Mouse (Mus musculus) lung, embryonic 14.5 days (tissue): ENCODE measurements around the gene Dgkh. TPM values are rescaled to one million over a fixed set of nuclear protein-coding genes. Genes with fewer than 3 reads are reported as not detected.

Experiments
- ATAC-seq: fragments of 200-750 bp; cut with Nextera tagmentation; 2 replicates; pipeline ENCODE4 v1.8.0; 2017; ENCODE audit warnings: mild to moderate bottlenecking, moderate TSS enrichment, moderate library complexity; ENCODE audit not compliant: insufficient read depth
- DNase-seq: peaks from one replicate; pipeline ENCODE4 v3.0.0-alpha.2; 2015
- H3K27ac ChIP-seq: fragments of 300-500 bp; sonication (generic); 2 replicates; pipeline ENCODE4 v1.5.1; 2014; ENCODE audit warnings: low read depth, mild to moderate bottlenecking, moderate library complexity
- H3K27me3 ChIP-seq: fragments of 300-500 bp; sonication (generic); 2 replicates; pipeline ENCODE4 v1.6.1; 2014; ENCODE audit warnings: low read length, control low read depth; ENCODE audit not compliant: insufficient read depth
- H3K36me3 ChIP-seq: fragments of 300-500 bp; sonication (generic); 2 replicates; pipeline ENCODE4 v1.6.1; 2014; ENCODE audit warnings: control low read depth; ENCODE audit not compliant: insufficient read depth
- H3K4me1 ChIP-seq: fragments of 300-500 bp; sonication (generic); 2 replicates; pipeline ENCODE4 v1.6.1; 2014; ENCODE audit warnings: antibody characterized with exemption, control low read depth; ENCODE audit not compliant: insufficient read depth
- H3K4me2 ChIP-seq: fragments of 300-500 bp; sonication (generic); 2 replicates; pipeline ENCODE4 v1.6.1; 2014; ENCODE audit warnings: mild to moderate bottlenecking
- H3K4me3 ChIP-seq: fragments of 300-500 bp; sonication (generic); 2 replicates; pipeline ENCODE4 v1.5.1; 2014; ENCODE audit warnings: low read depth, low read length
- H3K9ac ChIP-seq: fragments of 300-500 bp; sonication (generic); 2 replicates; pipeline ENCODE4 v1.6.1; 2014
- H3K9me3 ChIP-seq: fragments of 300-500 bp; sonication (generic); 2 replicates; pipeline ENCODE4 v1.6.1; 2016; ENCODE audit warnings: low read depth, low read length, control low read depth
- CTCF ChIP-seq: IDR thresholded peaks from 2 replicates; pipeline ENCODE4 v1.5.1; 2016; ENCODE audit warnings: antibody characterized with exemption, low read depth
- WGBS: fragments of 180-500 bp; shearing (Covaris S2); extraction: QIAGEN DNeasy Blood & Tissue Kit; methylation state at CpG from one replicate; pipeline ENCODE4 v1.1.7; 2014; 5-methylcytosine and 5-hydroxymethylcytosine counted together
- polyA plus RNA-seq: library from polyadenylated mRNA; unstranded; fragments of >200 nt; fragmentation: Nextera tagmentation; extraction: Ambion mirVana; gene quantifications from 2 replicates; pipeline ENCODE4 v1.2.1, GENCODE M21; 2014

Dgkh gene
- polyA plus RNA-seq, 1 experiment from 2014 or later: 3.4 TPM

GRCm38 (mm10) chr14:78650379-78651095 lies 82.0 kb downstream of the Dgkh start:
- H3K27me3 ChIP-seq: no peaks in the 10 kb centered on the region
- ATAC-seq (0 out of 2 replicates have a peak, but pooled peaks have one; percentile 9), DNase-seq (no peak)
- no peaks in the 10 kb centered on the region for H3K4me1 ChIP-seq
- no peak overlapping the region for H3K9ac ChIP-seq
- 60% methylated on average over 9 of the region's 9 CpGs for WGBS
- TF ChIP-seq CTCF: peak; percentile 23; the same call in 1 of the 2 replicates
- H3K4me2 ChIP-seq: no peak overlapping the region
- no peaks in the 10 kb centered on the region for H3K9me3 ChIP-seq
- H3K27ac ChIP-seq: no peak overlapping the region
- no peak overlapping the region for H3K4me3 ChIP-seq
- H3K36me3 ChIP-seq: no peaks in the 10 kb centered on the region

DNA sequence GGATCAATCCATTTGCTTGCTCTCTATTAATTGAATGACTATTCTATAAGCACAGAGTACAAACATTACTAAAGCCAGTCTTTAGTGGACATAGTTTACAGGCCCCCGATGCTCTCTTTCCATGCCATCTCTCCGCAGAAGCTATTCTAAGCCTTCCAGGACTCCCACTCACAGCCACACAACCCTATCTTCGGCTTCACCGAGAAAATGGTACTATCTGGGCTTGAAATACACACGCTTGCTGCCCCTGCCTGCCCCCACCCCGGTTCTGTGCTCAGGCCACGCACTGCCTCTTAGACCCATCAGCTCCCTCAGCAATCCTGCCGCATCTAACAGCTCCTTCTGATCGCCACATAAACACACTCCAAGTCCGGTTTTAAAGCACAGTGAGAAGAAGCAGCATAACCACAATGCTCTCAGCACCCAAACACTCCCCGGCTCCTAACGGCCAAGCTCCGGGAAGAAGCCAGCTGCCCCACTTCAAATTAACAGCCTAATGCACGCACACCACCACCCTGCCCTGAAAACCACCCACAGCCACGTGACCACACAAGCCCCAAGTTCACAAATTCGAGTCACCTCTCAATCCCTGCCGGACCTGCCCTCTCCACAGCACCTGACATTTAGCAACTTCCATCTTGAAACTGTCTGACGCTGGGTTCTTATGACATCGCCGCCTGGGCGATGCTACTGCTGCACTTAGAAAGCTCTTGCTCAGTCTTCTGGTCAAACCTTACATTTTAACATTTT lies 82.9 kb downstream of the Dgkh start:
- 61% methylated on average over 21 of the region's 21 CpGs for WGBS
- Histone ChIP-seq H3K4me2 (no peak overlapping the region), H3K27me3 (no peaks in the 10 kb centered on the region), H3K36me3 (no peaks in the 10 kb centered on the region), H3K9me3 (no peaks in the 10 kb centered on the region), H3K4me1 (no peaks in the 10 kb centered on the region), H3K27ac (no peak overlapping the region), H3K4me3 (no peak overlapping the region), H3K9ac (peak overlapping the region; percentile 6; the same call in 1 of the 2 replicates)
- no peak for TF ChIP-seq CTCF
- no peak for DNase-seq
- no peak for ATAC-seq

GRCm38 (mm10) chr14:78645622-78646021 lies 87.0 kb downstream of the Dgkh start:
- ATAC-seq (0 out of 2 replicates have a peak, but pooled peaks have one; percentile 33), DNase-seq (peak; percentile 68)
- WGBS: 34% methylated on average over 3 of the region's 3 CpGs
- TF ChIP-seq CTCF: no peak
- Histone ChIP-seq H3K27ac (no peak overlapping the region), H3K4me1 (no peaks in the 10 kb centered on the region), H3K27me3 (no peaks in the 10 kb centered on the region), H3K4me2 (no peak overlapping the region), H3K9ac (no peak overlapping the region), H3K9me3 (no peaks in the 10 kb centered on the region), H3K36me3 (no peaks in the 10 kb centered on the region), H3K4me3 (no peak overlapping the region)

DNA sequence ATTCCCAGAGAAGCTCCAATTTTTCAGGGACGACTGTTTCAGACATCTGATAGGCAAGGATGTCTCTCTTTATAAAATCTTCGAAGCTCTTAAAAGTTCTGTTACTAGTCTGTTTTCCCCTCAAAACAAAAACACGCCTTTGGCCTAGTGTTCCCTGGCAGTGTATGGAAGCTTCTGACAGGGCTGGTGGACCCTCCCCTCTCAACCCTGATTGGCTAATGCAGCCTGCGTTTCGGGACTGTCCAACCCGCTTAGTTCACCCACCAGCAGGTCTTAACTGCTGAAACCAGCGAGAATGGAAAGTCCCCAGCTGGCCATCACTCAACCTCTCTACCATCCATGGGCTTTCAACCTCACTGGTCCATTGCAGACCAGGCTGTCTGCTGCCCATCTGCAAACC lies 91.3 kb downstream of the Dgkh start:
- H3K9me3 ChIP-seq: no peaks in the 10 kb centered on the region

DNA sequence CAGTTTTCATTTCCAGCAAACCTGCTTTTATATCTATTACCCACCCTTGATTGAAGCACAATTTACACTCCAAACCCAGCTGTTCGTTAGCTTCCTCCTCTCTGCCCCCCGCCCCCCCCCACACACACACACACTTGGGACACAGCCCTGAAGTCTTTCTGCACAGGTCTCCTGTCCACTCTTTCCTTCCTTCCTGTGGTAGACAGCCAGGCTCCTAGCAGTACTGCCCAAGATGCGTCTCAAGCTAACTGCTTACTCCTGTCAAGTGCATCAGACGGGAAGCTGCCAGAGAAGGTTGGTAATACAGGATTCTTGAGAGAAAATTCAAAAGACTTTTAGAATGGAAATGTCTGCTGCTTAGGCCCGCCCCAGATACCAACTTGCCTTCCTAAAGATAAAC lies 92.9 kb downstream of the Dgkh start:
- Histone ChIP-seq H3K36me3 (no peaks in the 10 kb centered on the region), H3K4me3 (no peak overlapping the region), H3K27ac (no peak overlapping the region), H3K4me1 (no peaks in the 10 kb centered on the region; the same call in 1 of the 2 replicates), H3K9ac (no peak overlapping the region), H3K4me2 (no peak overlapping the region), H3K9me3 (no peaks in the 10 kb centered on the region), H3K27me3 (no peaks in the 10 kb centered on the region)
- ATAC-seq (no peak), DNase-seq (no peak)
- WGBS: 54% methylated on average over 5 of the region's 5 CpGs
- no peak for TF ChIP-seq CTCF

More for the DNA sequence above, 91.3 kb downstream of the Dgkh start:
- 0 out of 2 replicates have a peak, but pooled peaks have one; percentile 43 for ATAC-seq
- Histone ChIP-seq H3K27ac (no peak overlapping the region), H3K4me2 (no peak overlapping the region), H3K36me3 (no peaks in the 10 kb centered on the region), H3K27me3 (no peaks in the 10 kb centered on the region), H3K9ac (no peak overlapping the region), H3K4me3 (no peak overlapping the region), H3K4me1 (no peaks in the 10 kb centered on the region)
- WGBS: 43% methylated on average over 7 of the region's 7 CpGs
- peak; percentile 14 for DNase-seq
- no peak for TF ChIP-seq CTCF

GRCm38 (mm10) chr14:78635612-78636400 lies 96.8 kb downstream of the Dgkh start:
- no peak for ATAC-seq
- no peak for DNase-seq
- 59% methylated on average over 14 of the region's 14 CpGs for WGBS
- no peaks in the 10 kb centered on the region for H3K36me3 ChIP-seq
- TF ChIP-seq CTCF: no peak
- no peak overlapping the region for H3K9ac ChIP-seq
- H3K9me3 ChIP-seq: no peaks in the 10 kb centered on the region
- no peaks in the 10 kb centered on the region; the same call in 1 of the 2 replicates for H3K4me1 ChIP-seq
- H3K27ac ChIP-seq: no peak overlapping the region
- H3K27me3 ChIP-seq: no peaks in the 10 kb centered on the region
- H3K4me3 ChIP-seq: no peak overlapping the region
- H3K4me2 ChIP-seq: no peak overlapping the region
